Mouse (Mus musculus): ENCODE data around the gene Gpr35.

GRCm38 (mm10) chr1:92919151-92919550 lies 31.5 kb upstream of the Gpr35 start:
- TF ChIP-seq CTCF (IDR thresholded peaks at IDR 0.05; ENCODE audit: control insufficient read depth, insufficient read depth, insufficient replicate concordance, low read depth, low read length) (no peak), POLR2A (IDR thresholded peaks at IDR 0.05; ENCODE audit: control insufficient read depth, low read depth, low read length) (no peak)

Data from testis, adult 2 months (tissue).